Mouse (Mus musculus): ENCODE measurements at regions not wholly inside any gene's neighbourhood (a gene's known extent, or its start where the extent isn't known, plus 50 kb on each side); places are given as distances from the start of the nearest gene placed in this dataset.
"Not testable (repeated sequence)": the region's sequence is repeated elsewhere in the genome, so short reads cannot be mapped to it uniquely, and the experiment has no call there.

- no peak for DNase-seq (ENCODE audit: low read depth, low spot score)
- WGBS: 72% methylated on average over 3 of the region's 3 CpGs
Observed at GRCm38 (mm10) chr3:15007821-15008220, 121.7 kb downstream of the Car2 start.

- 84% methylated on average over 1 of the region's 1 CpGs for WGBS
- no peak for DNase-seq (ENCODE audit: low read depth, low spot score)
Observed at GRCm38 (mm10) chr3:15008501-15008900, 122.4 kb downstream of the Car2 start.

GRCm38 (mm10) chr3:15009747-15010146 lies 123.7 kb downstream of the Car2 start:
- DNase-seq (ENCODE audit: low read depth, low spot score): no peak
- WGBS: 74% methylated on average over 2 of the region's 2 CpGs

- 63% methylated on average over 1 of the region's 1 CpGs for WGBS
- DNase-seq (ENCODE audit: low read depth, low spot score): no peak
Observed at GRCm38 (mm10) chr3:15016621-15017020, 130.5 kb downstream of the Car2 start.

- DNase-seq (ENCODE audit: low read depth, low spot score): no peak
- WGBS: 81% methylated on average over 2 of the region's 2 CpGs
Observed at GRCm38 (mm10) chr3:15022773-15023172, 136.7 kb downstream of the Car2 start.

- no peak for DNase-seq (ENCODE audit: low read depth, low spot score)
- WGBS: 81% methylated on average over 7 of the region's 7 CpGs
Observed at GRCm38 (mm10) chr3:15040866-15041528, 154.9 kb downstream of the Car2 start.

GRCm38 (mm10) chr3:15053968-15054367 lies 167.9 kb downstream of the Car2 start:
- WGBS: 71% methylated on average over 3 of the region's 3 CpGs

GRCm38 (mm10) chr3:15055516-15056256 lies 169.6 kb downstream of the Car2 start:
- 95% methylated on average over 8 of the region's 8 CpGs for WGBS
- not testable (repeated sequence) for DNase-seq (ENCODE audit: low read depth, low spot score)

More at GRCm38 (mm10) chr3:15053968-15054367, 167.9 kb downstream of the Car2 start:
- no peak for DNase-seq (ENCODE audit: low read depth, low spot score)

- WGBS: 92% methylated on average over 5 of the region's 5 CpGs
- DNase-seq (ENCODE audit: low read depth, low spot score): not testable (repeated sequence)
Observed at GRCm38 (mm10) chr3:15056788-15057585, 170.9 kb downstream of the Car2 start.

- DNase-seq (ENCODE audit: low read depth, low spot score): no peak
- WGBS: 82% methylated on average over 3 of the region's 3 CpGs
Observed at GRCm38 (mm10) chr3:15065681-15066080, 179.6 kb downstream of the Car2 start.

- no peak for DNase-seq (ENCODE audit: low read depth, low spot score)
- WGBS: 87% methylated on average over 3 of the region's 3 CpGs
Observed at GRCm38 (mm10) chr3:15068256-15068655, 182.2 kb downstream of the Car2 start.

- WGBS: 38% methylated on average over 6 of the region's 6 CpGs
- no peak for DNase-seq (ENCODE audit: low read depth, low spot score)
Observed at GRCm38 (mm10) chr3:15071030-15071883, 185.2 kb downstream of the Car2 start.

- peak; percentile 45 for DNase-seq (ENCODE audit: low read depth, low spot score)
- WGBS: 42% methylated on average over 2 of the region's 2 CpGs
Observed at GRCm38 (mm10) chr3:15073405-15073804, 187.3 kb downstream of the Car2 start.

- WGBS: 11% methylated on average over 1 of the region's 1 CpGs
- peak; percentile 64 for DNase-seq (ENCODE audit: low read depth, low spot score)
Observed at GRCm38 (mm10) chr3:15073847-15074246, 187.8 kb downstream of the Car2 start.

GRCm38 (mm10) chr3:15074949-15075348 lies 188.9 kb downstream of the Car2 start:
- no peak for DNase-seq (ENCODE audit: low read depth, low spot score)

GRCm38 (mm10) chr3:15090124-15090523 lies 204.1 kb downstream of the Car2 start:
- no peak for DNase-seq (ENCODE audit: low read depth, low spot score)
- 37% methylated on average over 1 of the region's 1 CpGs for WGBS

- no peak for DNase-seq (ENCODE audit: low read depth, low spot score)
- WGBS: 82% methylated on average over 6 of the region's 6 CpGs
Observed at GRCm38 (mm10) chr3:15098206-15098817, 212.2 kb downstream of the Car2 start.

GRCm38 (mm10) chr3:15098981-15099380 lies 212.9 kb downstream of the Car2 start:
- no peak for DNase-seq (ENCODE audit: low read depth, low spot score)

GRCm38 (mm10) chr3:15105627-15106026 lies 219.6 kb downstream of the Car2 start:
- no peak for DNase-seq (ENCODE audit: low read depth, low spot score)
- 60% methylated on average over 4 of the region's 4 CpGs for WGBS

All from large intestine, adult 2 months (tissue).